Mouse (Mus musculus) CD4-positive naive resting alpha-beta T cell, adult 57 days (primary cell): ENCODE data around the gene Olfr1320. TPM values are rescaled to one million over a fixed set of nuclear protein-coding genes. Genes with fewer than 3 reads are reported as not detected.

Source experiments
- total RNA-seq: library from RNA; stranded (reverse); gene quantifications from one replicate; pipeline ENCODE4 v1.2.4, GENCODE M21; 2023

The Olfr1320 gene
- total RNA-seq = not detected

DNA sequence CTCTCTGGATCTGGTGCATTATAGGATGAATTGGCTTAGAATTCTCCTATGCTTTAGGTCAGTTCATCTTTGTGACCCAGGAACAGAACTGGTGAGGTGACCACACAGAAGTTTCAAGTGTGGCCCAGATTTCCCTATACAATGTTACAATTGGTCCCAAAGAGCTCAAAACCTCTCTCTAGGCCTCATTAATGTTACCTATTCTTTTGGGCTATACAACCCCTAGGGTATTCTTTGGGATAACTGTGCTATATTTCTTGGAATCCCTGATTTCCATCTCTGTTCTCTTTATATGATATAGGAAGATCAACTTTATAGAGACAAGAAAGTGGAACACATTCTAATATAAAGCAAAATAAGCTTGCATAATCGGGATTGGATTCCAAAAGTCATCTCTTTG lies at the start of gene Olfr1320:
Olfr1320 (plus strand) TSS at position 301 of the 400 bp plus-strand sequence.

Other genes with a start within 250 kb of the Olfr1320 start
- gene Arhgap36, start 208.4 kb upstream of the Olfr1320 start, total RNA-seq = not detected
- not detected for gene Olfr1321, start 62.7 kb downstream of the Olfr1320 start, total RNA-seq
- gene Igsf1, start 125.4 kb downstream of the Olfr1320 start, total RNA-seq = not detected
- gene Olfr1322, start 219.2 kb downstream of the Olfr1320 start, total RNA-seq = not detected